ENCODE assay signal across 8 mouse cellular contexts in genomic region chr15:89480584-89480983, GRCm38 (mm10). TPM values are rescaled to one million over a fixed set of nuclear protein-coding genes. Genes with fewer than 3 reads are reported as not detected.
DNase-seq lines count a peak whose midpoint lies in the region; ATAC-seq and TF ChIP-seq lines count a peak whose summit lies in the region.

No protein-coding gene starts in this region.

- peak overlapping the region; percentile 48; the same call in 1 of the 2 replicates for H3K27ac ChIP-seq in left cerebral cortex, adult 2 months

- TF ChIP-seq CTCF in left cerebral cortex, adult 2 months (IDR thresholded peaks at IDR 0.05) = no peak

- intact Hi-C loops in left cerebral cortex, adult 2 months (cut with DNase I) = no loop called here
- intact Hi-C loops in left cerebral cortex, postnatal 14 days (cut with DNase I) = loop anchor here (2.0 kb wide), 1 partner anchor 16 kb away; no protein-coding TSS in a partner anchor
- intact Hi-C loops in heart, postnatal 25 days (cut with DNase I) = no loop called here

- H3K4me3 ChIP-seq in left cerebral cortex, adult 2 months = no peak overlapping the region

- no peak for DNase-seq in left cerebral cortex, adult 2 months (ENCODE audit: extremely low spot score in 1 of 2, low spot score in 2 of 2)
- no peak for DNase-seq in left cerebral cortex, postnatal 14 days (ENCODE audit: low spot score in 2 of 2)
- DNase-seq in cerebellum, postnatal 10 days = peak; percentile 84 to 86
- peak; percentile 78 for DNase-seq in heart, postnatal 25 days (ENCODE audit: low spot score)
- peak; percentile 75 for DNase-seq in lung, postnatal 36 days
- no peak for DNase-seq in testis, postnatal 14 days (ENCODE audit: low spot score)
- no peak for DNase-seq in spleen, postnatal 10 days (ENCODE audit: low spot score in 2 of 2)

- no peak for ATAC-seq in megakaryocyte, adult 5-6 weeks (ENCODE audit: poor library complexity, severe bottlenecking)

RNA-seq across cellular contexts. Expression of gene Arsa, which starts 3.4 kb away (rescaled TPM):
- 10 to 100 TPM; 32.0 to 33.0 TPM for total RNA-seq in left cerebral cortex, adult 2 months (2021)
- total RNA-seq in left cerebral cortex, postnatal 14 days (2021) = 10 to 100 TPM; 27.7 to 31.2 TPM
- total RNA-seq in heart, postnatal 25 days (2021) = 10 to 100 TPM; 12.0 to 13.1 TPM
- total RNA-seq in megakaryocyte, adult 5-6 weeks (2015) = 9.2 and 10.1 TPM in 2 replicates
- 11.1 and 14.1 TPM in 2 replicates for total RNA-seq in megakaryocyte, adult 5-6 weeks (2017)

RNA-seq across cellular contexts. Expression of gene Shank3, which starts 18.8 kb away (rescaled TPM):
- 100 to 1,000 TPM; 222 to 239 TPM for total RNA-seq in left cerebral cortex, adult 2 months (2021)
- total RNA-seq in left cerebral cortex, postnatal 14 days (2021) = 100 to 1,000 TPM; 237 to 253 TPM
- 10 to 100 TPM; 48.2 to 53.3 TPM for total RNA-seq in heart, postnatal 25 days (2021)
- total RNA-seq in megakaryocyte, adult 5-6 weeks (2015) = 0.09 and 0.11 TPM in 2 replicates
- not detected in 2 replicates for total RNA-seq in megakaryocyte, adult 5-6 weeks (2017)

RNA-seq across cellular contexts. Expression of gene Mapk8ip2, which starts 26.9 kb away (rescaled TPM):
- total RNA-seq in left cerebral cortex, adult 2 months (2021) = 100 to 1,000 TPM; 227 to 234 TPM
- 100 to 1,000 TPM; 187 to 201 TPM for total RNA-seq in left cerebral cortex, postnatal 14 days (2021)
- total RNA-seq in heart, postnatal 25 days (2021) = under 1 TPM; 0.10 to 0.11 TPM
- total RNA-seq in megakaryocyte, adult 5-6 weeks (2015) = not detected in 2 replicates
- total RNA-seq in megakaryocyte, adult 5-6 weeks (2017) = not detected in 2 replicates

RNA-seq across cellular contexts. Expression of gene Chkb, which starts 50.9 kb away (rescaled TPM):
- 10 to 100 TPM; 42.5 to 45.2 TPM for total RNA-seq in left cerebral cortex, adult 2 months (2021)
- 10 to 100 TPM; 41.1 to 41.6 TPM for total RNA-seq in left cerebral cortex, postnatal 14 days (2021)
- 10 to 100 TPM; 40.6 to 44.9 TPM for total RNA-seq in heart, postnatal 25 days (2021)
- total RNA-seq in megakaryocyte, adult 5-6 weeks (2015) = 68.2 and 74.9 TPM in 2 replicates
- total RNA-seq in megakaryocyte, adult 5-6 weeks (2017) = 28.6 and 29.3 TPM in 2 replicates

RNA-seq across cellular contexts. Expression of gene Gm44502, which starts 51.1 kb away (rescaled TPM):
- not detected for total RNA-seq in left cerebral cortex, adult 2 months (2021)
- not detected for total RNA-seq in left cerebral cortex, postnatal 14 days (2021)
- 10 to 100 TPM; 14.5 to 16.4 TPM for total RNA-seq in heart, postnatal 25 days (2021)
- total RNA-seq in megakaryocyte, adult 5-6 weeks (2015) = not detected in 2 replicates
- 0.26 and 0.45 TPM in 2 replicates for total RNA-seq in megakaryocyte, adult 5-6 weeks (2017)

Comparison
In these comparisons a context has a peak if more than half of its experiments do, and no peak if none do; other contexts are left out.
1. DNase-seq: peak in cerebellum, postnatal 10 days (2 of 2), heart, postnatal 25 days (single experiment) and lung, postnatal 36 days (single experiment); none in left cerebral cortex, adult 2 months (0 of 2), left cerebral cortex, postnatal 14 days (0 of 2), testis, postnatal 14 days (single experiment) and spleen, postnatal 10 days (0 of 2).
2. RNA of gene Shank3, which starts 18.8 kb away (total RNA-seq): 237 to 253 TPM in left cerebral cortex, postnatal 14 days, 222 to 239 TPM in left cerebral cortex, adult 2 months and 48.2 to 53.3 TPM in heart, postnatal 25 days; 0.09 to 0.11 TPM in megakaryocyte, adult 5-6 weeks; every median in the first group is over 10 times any median in the second.
3. RNA of gene Mapk8ip2, which starts 26.9 kb away (total RNA-seq): 227 to 234 TPM in left cerebral cortex, adult 2 months and 187 to 201 TPM in left cerebral cortex, postnatal 14 days; 0.10 to 0.11 TPM in heart, postnatal 25 days and not detected in megakaryocyte, adult 5-6 weeks; every median in the first group is over 100 times any median in the second.